Mouse (Mus musculus) limb, embryonic 15.5 days (tissue): ENCODE results near the gene Tulp3. TPM values are rescaled to one million over a fixed set of nuclear protein-coding genes. Genes with fewer than 3 reads are reported as not detected.

Experiments used
- ATAC-seq: fragments of 200-750 bp; cut with Nextera tagmentation; 2 replicates; pipeline ENCODE4 v1.8.0; 2017; ENCODE audit warnings: low read depth, moderate TSS enrichment; ENCODE audit not compliant: insufficient number of reproducible peaks, low FRiP score, low TSS enrichment
- H3K27ac ChIP-seq: fragments of 300-500 bp; sonication (generic); 2 replicates; pipeline ENCODE4 v1.5.1; 2015; ENCODE audit warnings: moderate library complexity, mild to moderate bottlenecking, inconsistent platforms
- H3K27me3 ChIP-seq: fragments of 300-500 bp; sonication (generic); 2 replicates; pipeline ENCODE4 v1.6.1; 2015; ENCODE audit warnings: inconsistent platforms
- H3K36me3 ChIP-seq: fragments of 300-500 bp; sonication (generic); 2 replicates; pipeline ENCODE4 v1.6.1; 2015; ENCODE audit warnings: inconsistent platforms
- H3K4me1 ChIP-seq: fragments of 300-500 bp; sonication (generic); 2 replicates; pipeline ENCODE4 v1.6.1; 2015; ENCODE audit warnings: inconsistent platforms
- H3K4me2 ChIP-seq: fragments of 300-500 bp; sonication (generic); 2 replicates; pipeline ENCODE4 v1.6.1; 2015; ENCODE audit warnings: mild to moderate bottlenecking, inconsistent platforms
- H3K4me3 ChIP-seq: fragments of 300-500 bp; sonication (generic); 2 replicates; pipeline ENCODE4 v1.5.1; 2015; ENCODE audit warnings: mild to moderate bottlenecking, inconsistent platforms
- H3K9ac ChIP-seq: fragments of 300-500 bp; sonication (generic); 2 replicates; pipeline ENCODE4 v1.6.1; 2015; ENCODE audit warnings: inconsistent platforms
- H3K9me3 ChIP-seq: fragments of 300-500 bp; sonication (generic); 2 replicates; pipeline ENCODE4 v1.6.1; 2016; ENCODE audit warnings: inconsistent platforms
- WGBS: fragments of 180-500 bp; shearing (Covaris S2); methylation state at CpG from one replicate; pipeline ENCODE4 v1.1.7; 2015; 5-methylcytosine and 5-hydroxymethylcytosine counted together
- polyA plus RNA-seq: library from polyadenylated mRNA; unstranded; fragments of >200 nt; fragmentation: Nextera tagmentation; extraction: Ambion mirVana; gene quantifications from 2 replicates; pipeline ENCODE4 v1.2.1, GENCODE M21; 2015

The Tulp3 gene
- polyA plus RNA-seq, 1 experiment from 2014 or later: 19.7 TPM

- ATAC-seq: no peak
- Histone ChIP-seq H3K27me3 (no peaks in the 10 kb centered on the region), H3K9me3 (no peaks in the 10 kb centered on the region), H3K27ac (no peak overlapping the region), H3K4me3 (no peak overlapping the region), H3K9ac (no peak overlapping the region), H3K4me1 (peaks cover 6% of the 10 kb centered on the region; the same call in 1 of the 2 replicates), H3K36me3 (peaks cover 14% of the 10 kb centered on the region), H3K4me2 (no peak overlapping the region)
- WGBS: 82% methylated on average over 16 of the region's 16 CpGs
Observed at GRCm38 (mm10) chr6:128379636-128380035, 24.0 kb upstream of the Tulp3 start.

GRCm38 (mm10) chr6:128376371-128377085 lies 20.9 kb upstream of the Tulp3 start:
- H3K9me3 ChIP-seq: no peaks in the 10 kb centered on the region
- H3K4me3 ChIP-seq: no peak overlapping the region
- no peaks in the 10 kb centered on the region for H3K27me3 ChIP-seq
- no peak overlapping the region for H3K9ac ChIP-seq
- peaks cover 44% of the 10 kb centered on the region for H3K36me3 ChIP-seq
- peaks cover 7% of the 10 kb centered on the region; the same call in 1 of the 2 replicates for H3K4me1 ChIP-seq
- H3K27ac ChIP-seq: peak overlapping the region; percentile 57; the same call in 1 of the 2 replicates
- ATAC-seq: no peak
- 78% methylated on average over 17 of the region's 17 CpGs for WGBS
- no peak overlapping the region for H3K4me2 ChIP-seq

GRCm38 (mm10) chr6:128375192-128375591 lies 19.5 kb upstream of the Tulp3 start, which contains the start of the genes Tex52 and Gm44596:
Gene Tex52, plus strand, starts transcription at chr6:128375456.
Gene Gm44596, plus strand, starts transcription at chr6:128375503.
- peaks cover 7% of the 10 kb centered on the region; the same call in 1 of the 2 replicates for H3K4me1 ChIP-seq
- peak within 1 kb of the TSS; percentile 57 for H3K27ac ChIP-seq
- no peaks in the 10 kb centered on the region for H3K27me3 ChIP-seq
- peaks cover 57% of the 10 kb centered on the region for H3K36me3 ChIP-seq
- ATAC-seq: 0 out of 2 replicates have a peak, but pooled peaks have one; percentile 15
- 52% methylated on average over 6 of the region's 6 CpGs for WGBS
- no peak within 1 kb of the TSS for H3K4me3 ChIP-seq
- no peak within 1 kb of the TSS for H3K4me2 ChIP-seq
- no peak within 1 kb of the TSS for H3K9ac ChIP-seq
- H3K9me3 ChIP-seq: no peaks in the 10 kb centered on the region

GRCm38 (mm10) chr6:128370040-128370439 lies 14.4 kb upstream of the Tulp3 start:
- peaks cover 13% of the 10 kb centered on the region for H3K4me1 ChIP-seq
- H3K27me3 ChIP-seq: no peaks in the 10 kb centered on the region
- no peaks in the 10 kb centered on the region for H3K9me3 ChIP-seq
- no peak overlapping the region for H3K4me2 ChIP-seq
- no peak overlapping the region for H3K9ac ChIP-seq
- ATAC-seq: no peak
- WGBS: 90% methylated on average over 5 of the region's 5 CpGs
- H3K27ac ChIP-seq: no peak overlapping the region
- no peak overlapping the region for H3K4me3 ChIP-seq
- H3K36me3 ChIP-seq: peaks cover 92% of the 10 kb centered on the region

GRCm38 (mm10) chr6:128366466-128366865 lies 10.8 kb upstream of the Tulp3 start:
- Histone ChIP-seq H3K9ac (no peak overlapping the region), H3K4me3 (no peak overlapping the region), H3K4me1 (peaks cover 26% of the 10 kb centered on the region), H3K9me3 (no peaks in the 10 kb centered on the region), H3K4me2 (no peak overlapping the region), H3K27ac (no peak overlapping the region), H3K27me3 (no peaks in the 10 kb centered on the region), H3K36me3 (peaks cover 58% of the 10 kb centered on the region)
- ATAC-seq: no peak
- 88% methylated on average over 5 of the region's 5 CpGs for WGBS

- Histone ChIP-seq H3K9me3 (no peaks in the 10 kb centered on the region), H3K4me1 (peaks cover 38% of the 10 kb centered on the region), H3K9ac (no peak overlapping the region), H3K4me2 (no peak overlapping the region), H3K27me3 (no peaks in the 10 kb centered on the region), H3K27ac (no peak overlapping the region), H3K4me3 (no peak overlapping the region), H3K36me3 (peaks cover 40% of the 10 kb centered on the region)
- no peak for ATAC-seq
- 78% methylated on average over 6 of the region's 6 CpGs for WGBS
Observed at GRCm38 (mm10) chr6:128364721-128365120, 9.1 kb upstream of the Tulp3 start.

GRCm38 (mm10) chr6:128363007-128363825 lies 7.6 kb upstream of the Tulp3 start:
- Histone ChIP-seq H3K9ac (peak overlapping the region; percentile 91), H3K27ac (peak overlapping the region; percentile 97), H3K36me3 (peaks cover 36% of the 10 kb centered on the region), H3K4me1 (peaks cover 38% of the 10 kb centered on the region), H3K9me3 (no peaks in the 10 kb centered on the region), H3K4me3 (peak overlapping the region; percentile 88), H3K27me3 (no peaks in the 10 kb centered on the region), H3K4me2 (peak overlapping the region; percentile 97)
- WGBS: under 1% methylated on average over 45 of the region's 46 CpGs
- ATAC-seq: no peak; the same call in 1 of the 2 replicates

- peak; percentile 91 for ATAC-seq
- Histone ChIP-seq H3K27ac (peak within 1 kb of the TSS; percentile 97), H3K4me2 (peak within 1 kb of the TSS; percentile 97), H3K4me3 (peak within 1 kb of the TSS; percentile 88), H3K9me3 (no peaks in the 10 kb centered on the region), H3K9ac (peak within 1 kb of the TSS; percentile 91), H3K27me3 (no peaks in the 10 kb centered on the region), H3K36me3 (peaks cover 36% of the 10 kb centered on the region), H3K4me1 (peaks cover 38% of the 10 kb centered on the region)
- under 1% methylated on average over 60 of the region's 76 CpGs for WGBS
Observed at GRCm38 (mm10) chr6:128362381-128363006, 6.8 kb upstream of the Tulp3 start, which contains the start of the genes Rhno1 and Foxm1. Gene Rhno1, minus strand, starts transcription at chr6:128362911. Gene Foxm1, plus strand, starts transcription at chr6:128362967.

GRCm38 (mm10) chr6:128361901-128362300 lies 6.2 kb upstream of the Tulp3 start:
- no peak for ATAC-seq
- Histone ChIP-seq H3K4me2 (peak overlapping the region; percentile 97), H3K4me1 (peaks cover 38% of the 10 kb centered on the region), H3K9ac (peak overlapping the region; percentile 91), H3K36me3 (peaks cover 37% of the 10 kb centered on the region), H3K9me3 (no peaks in the 10 kb centered on the region), H3K4me3 (peak overlapping the region; percentile 88), H3K27ac (peak overlapping the region; percentile 97), H3K27me3 (no peaks in the 10 kb centered on the region)
- WGBS: 14% methylated on average over 9 of the region's 9 CpGs

- 22% methylated on average over 2 of the region's 2 CpGs for WGBS
- H3K4me2 ChIP-seq: no peak overlapping the region
- H3K27me3 ChIP-seq: no peaks in the 10 kb centered on the region
Observed at GRCm38 (mm10) chr6:128358999-128359398, 3.3 kb upstream of the Tulp3 start.

GRCm38 (mm10) chr6:128355201-128355681 lies 410 bp downstream of the Tulp3 start:
- Histone ChIP-seq H3K4me3 (peak overlapping the region; percentile 85), H3K9me3 (no peaks in the 10 kb centered on the region), H3K27me3 (no peaks in the 10 kb centered on the region), H3K36me3 (peaks cover 34% of the 10 kb centered on the region), H3K4me2 (peak overlapping the region; percentile 74), H3K4me1 (peaks cover 20% of the 10 kb centered on the region), H3K9ac (peak overlapping the region; percentile 65), H3K27ac (peak overlapping the region; percentile 92)
- under 1% methylated on average over 28 of the region's 28 CpGs for WGBS
- peak; percentile 59 for ATAC-seq

More at GRCm38 (mm10) chr6:128358999-128359398, 3.3 kb upstream of the Tulp3 start:
- Histone ChIP-seq H3K27ac (no peak overlapping the region), H3K4me3 (no peak overlapping the region), H3K9ac (no peak overlapping the region), H3K9me3 (no peaks in the 10 kb centered on the region), H3K36me3 (peaks cover 25% of the 10 kb centered on the region), H3K4me1 (peaks cover 34% of the 10 kb centered on the region)
- no peak for ATAC-seq
